Mouse (Mus musculus) cerebellum, postnatal 25 days (tissue): Measurements from ENCODE around the gene Mrrf.
A peak's percentile ranks its signal among the peaks of the same experiment; 100 is the strongest.

Source experiments
- DNase-seq, 2 experiments: peaks; one replicate each; pipeline ENCODE4 v3.0.0; 2021; ENCODE audit warnings: mixed read lengths in 2 of 2

Mrrf gene

DNA sequence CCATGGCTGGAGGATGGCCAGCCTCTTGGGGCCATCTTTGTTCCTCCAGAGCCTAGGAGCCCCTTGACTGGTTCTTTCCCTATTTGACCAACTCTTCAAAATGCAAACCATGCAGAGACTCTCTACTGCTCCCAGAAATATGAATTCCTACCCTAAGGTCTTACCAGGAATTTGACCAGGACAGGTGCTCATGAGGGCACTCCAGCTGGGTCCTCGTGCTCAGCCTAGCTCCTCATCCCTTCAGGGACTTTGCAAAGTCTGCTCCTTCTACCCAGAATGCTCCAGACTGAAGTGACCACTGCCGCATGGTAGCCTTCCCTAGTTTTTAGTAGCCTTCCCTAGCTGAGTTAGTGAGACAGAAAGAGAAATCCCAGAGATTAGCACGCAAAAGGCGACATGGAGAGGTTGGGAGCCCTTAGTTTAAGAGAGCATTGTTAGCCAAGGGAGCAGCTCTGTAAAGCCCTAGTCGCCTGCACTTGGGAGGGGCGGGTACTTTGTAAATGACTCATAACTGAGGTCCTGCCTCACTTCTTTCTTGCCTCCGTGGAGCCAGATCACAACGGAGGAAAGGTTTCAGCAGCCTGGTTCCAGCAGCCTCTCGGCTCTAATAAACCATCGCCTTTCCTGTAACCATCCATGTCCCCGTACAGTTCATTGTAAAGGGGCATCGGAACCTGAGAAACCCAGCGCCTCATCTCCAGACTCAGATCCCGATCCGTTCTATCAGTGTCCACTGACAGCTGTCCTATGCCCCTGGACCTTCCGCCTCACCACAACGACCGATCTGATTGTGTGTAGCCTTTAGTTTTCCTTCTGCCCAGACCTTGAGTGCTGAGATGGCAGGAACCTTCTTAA, 65.8 kb downstream of the Mrrf start:
- no peak for DNase-seq

GRCm38 (mm10) chr2:36202611-36202880, 66.4 kb downstream of the Mrrf start:
- no peak for DNase-seq

DNA sequence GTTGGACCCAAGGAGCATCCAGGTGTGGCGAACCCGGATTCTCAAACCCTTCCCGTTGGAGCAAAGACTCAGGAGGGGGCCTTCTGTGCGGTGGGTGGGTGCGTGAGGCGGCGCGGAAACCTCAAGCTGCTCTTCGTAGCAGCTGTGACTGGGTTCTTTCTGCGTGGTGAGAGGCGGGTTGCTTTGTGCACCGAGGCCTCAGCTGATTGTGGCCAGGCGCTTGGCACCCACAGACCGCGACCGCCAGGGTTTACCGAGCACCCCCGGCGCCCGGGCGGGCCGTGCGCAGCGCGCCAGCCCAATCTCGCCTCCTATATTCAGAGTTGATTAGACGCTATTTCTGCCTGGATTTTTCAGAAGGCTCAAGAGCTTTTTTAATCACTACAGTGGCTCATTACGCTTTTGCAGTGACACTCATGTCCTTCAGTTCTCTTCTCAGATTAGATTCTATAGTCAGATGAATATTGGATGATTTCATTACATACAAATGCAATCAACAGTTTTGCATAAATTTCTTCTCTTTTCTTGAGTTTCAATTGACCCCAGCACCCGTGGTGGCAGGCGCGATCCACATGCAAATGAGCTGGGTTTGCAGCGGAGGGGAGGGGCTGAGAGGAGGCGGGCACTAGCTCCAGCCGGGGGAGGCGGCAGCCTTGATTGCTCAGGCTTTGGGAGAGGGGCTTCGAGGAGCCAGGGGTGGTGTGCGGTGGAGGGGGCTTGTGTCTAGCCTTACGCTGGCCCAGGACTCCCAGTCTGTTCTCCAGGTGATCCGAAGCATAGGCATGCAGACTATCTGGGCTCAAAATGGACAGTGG, 67.0 kb downstream of the Mrrf start:
- peak; percentile 31 to 50 for DNase-seq

DNA sequence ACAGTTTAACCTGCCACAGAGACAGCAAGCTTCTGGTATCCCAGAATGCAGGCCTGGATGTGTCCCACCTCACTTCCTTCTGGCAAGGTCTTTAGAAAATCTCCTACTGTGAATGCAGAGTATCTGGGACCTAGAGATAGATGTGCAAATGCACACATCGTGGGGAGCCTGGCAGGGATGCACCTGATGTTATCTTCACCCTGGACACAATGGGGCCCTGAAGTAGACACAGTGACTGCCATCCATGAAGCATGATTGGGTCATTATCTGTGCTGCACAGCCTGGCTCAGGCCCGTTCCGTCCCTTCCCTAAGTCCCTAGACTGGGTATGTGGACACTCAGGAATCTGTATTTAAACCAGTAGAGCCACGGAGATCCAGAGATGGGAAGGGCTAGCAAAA, 68.4 kb downstream of the Mrrf start:
- DNase-seq = no peak

GRCm38 (mm10) chr2:36207071-36207470, 70.9 kb downstream of the Mrrf start:
- no peak for DNase-seq

DNA sequence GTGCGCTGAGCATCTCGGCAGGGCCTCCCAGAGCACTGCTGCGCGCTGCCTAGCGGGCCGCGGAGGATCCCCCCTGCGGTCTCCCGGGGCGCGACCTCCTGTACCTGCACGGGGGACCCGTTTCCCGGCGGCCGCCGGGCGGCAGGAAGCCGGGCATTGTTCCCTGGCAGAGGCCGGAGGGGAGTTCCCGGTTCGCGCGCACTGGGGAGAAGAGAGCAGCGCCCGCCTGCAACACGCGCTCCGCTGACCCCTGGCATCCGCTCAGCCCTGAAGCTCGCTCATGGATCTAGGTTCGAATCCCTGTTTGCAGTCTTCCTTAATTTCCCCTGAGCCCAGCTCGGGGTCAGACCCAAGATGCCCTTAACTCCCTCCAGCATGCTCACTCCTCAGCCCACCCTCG, 74.6 kb downstream of the Mrrf start:
- no peak for DNase-seq

- no peak for DNase-seq
Measured at GRCm38 (mm10) chr2:36211785-36212184, 75.6 kb downstream of the Mrrf start.

DNA sequence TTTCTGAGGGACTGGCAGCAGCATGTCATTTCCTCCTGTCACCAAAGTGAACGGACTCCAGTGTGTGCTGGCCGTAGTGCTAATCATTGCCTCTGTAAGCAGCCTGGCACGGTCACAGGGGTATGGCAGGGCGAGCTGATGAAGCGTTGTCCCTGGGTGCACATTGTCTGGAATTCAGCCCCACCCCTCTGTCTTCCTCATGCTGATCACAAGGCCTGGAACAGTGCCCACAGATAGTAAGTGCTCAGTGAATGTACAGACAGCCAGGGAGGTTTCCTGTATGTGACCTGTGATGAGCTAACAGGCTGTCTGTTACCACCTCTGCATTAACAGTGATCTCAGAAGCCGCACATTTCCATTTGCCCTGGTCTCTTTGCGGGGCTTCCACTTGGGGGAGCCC, 76.9 kb downstream of the Mrrf start:
- no peak for DNase-seq

GRCm38 (mm10) chr2:36214023-36214422, 77.8 kb downstream of the Mrrf start:
- peak; percentile 85 to 91 for DNase-seq

- no peak for DNase-seq
Measured at GRCm38 (mm10) chr2:36214425-36214824, 78.2 kb downstream of the Mrrf start.

- no peak for DNase-seq
Measured at GRCm38 (mm10) chr2:36215203-36215739, 79.1 kb downstream of the Mrrf start.

DNA sequence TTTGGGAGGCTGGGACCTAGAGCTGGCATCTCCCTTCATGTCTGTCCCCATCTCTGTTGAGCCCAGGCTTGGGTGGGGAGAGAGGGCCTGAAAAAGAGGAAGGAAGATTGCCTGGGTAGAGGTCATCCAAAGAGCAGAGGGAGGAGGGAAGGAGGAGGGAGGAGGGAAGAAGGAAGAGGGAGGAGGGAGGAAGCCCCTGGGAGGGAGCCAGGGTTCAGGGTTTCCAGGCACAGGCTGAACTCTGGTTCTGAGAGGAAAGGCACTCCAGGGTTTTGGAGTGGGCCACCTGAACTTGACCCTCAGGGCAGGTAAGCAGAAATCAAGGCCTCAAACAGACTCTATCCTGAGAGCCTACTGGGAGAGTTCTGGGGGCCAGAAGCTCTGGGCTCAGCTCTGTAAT, 80.4 kb downstream of the Mrrf start:
- DNase-seq = no peak

DNA sequence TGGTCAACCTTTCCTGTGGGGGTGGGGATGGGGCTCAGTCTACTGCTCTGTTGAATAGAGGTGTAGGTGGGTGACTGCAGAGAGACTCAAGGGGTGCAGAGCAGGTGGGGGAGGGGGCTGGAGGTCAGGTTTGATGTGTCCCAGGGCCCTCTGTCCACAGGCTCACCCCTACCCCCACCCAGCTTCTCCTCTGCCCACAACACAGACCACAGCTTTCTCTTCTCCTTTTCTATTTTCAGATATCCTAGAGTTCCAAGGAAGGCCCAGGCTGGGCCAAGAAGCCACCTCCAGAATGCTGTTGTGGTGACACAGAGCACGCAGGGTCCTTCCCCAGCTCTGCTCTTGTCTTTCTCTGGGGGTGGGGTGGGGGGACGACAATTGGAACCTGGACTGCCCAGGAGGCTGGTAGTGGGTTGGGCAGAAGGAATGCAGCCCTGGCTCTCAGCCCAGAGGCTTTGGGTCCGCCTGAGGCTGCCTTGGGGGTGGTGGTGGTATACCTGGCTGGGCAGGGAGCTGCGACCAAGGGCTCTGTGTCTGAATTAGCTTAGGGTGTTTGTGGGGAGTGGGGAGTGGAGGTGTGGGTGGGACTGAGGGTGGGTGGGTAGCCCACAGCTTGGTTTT, 80.9 kb downstream of the Mrrf start:
- DNase-seq = no peak

GRCm38 (mm10) chr2:36217692-36218233, 81.6 kb downstream of the Mrrf start:
- no peak for DNase-seq

GRCm38 (mm10) chr2:36220106-36220505, 83.9 kb downstream of the Mrrf start:
- DNase-seq = no peak

- no peak for DNase-seq
Measured at GRCm38 (mm10) chr2:36220891-36221290, 84.7 kb downstream of the Mrrf start.

- no peak for DNase-seq
Measured at GRCm38 (mm10) chr2:36222168-36222848, 86.1 kb downstream of the Mrrf start.

DNA sequence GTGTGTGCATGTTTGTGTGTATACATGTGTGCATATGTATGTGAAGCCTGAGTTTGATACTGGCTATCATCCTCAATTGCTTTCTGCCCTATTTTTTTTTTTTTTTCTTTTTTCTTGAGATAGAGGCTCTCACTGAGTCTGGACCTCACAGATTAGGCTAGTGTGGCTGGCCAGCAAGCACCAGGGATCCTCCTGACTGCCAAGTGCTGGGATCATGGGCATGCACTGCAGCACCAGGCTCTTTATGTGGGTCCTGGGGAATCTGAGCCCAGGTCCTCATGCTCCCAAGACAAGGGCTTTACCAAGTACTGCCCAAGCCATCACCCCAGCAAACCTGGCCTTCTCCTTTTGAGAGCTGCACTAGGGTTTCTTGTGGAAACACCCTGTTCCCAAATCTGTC, 87.2 kb downstream of the Mrrf start:
- peak; percentile 18 to 59 for DNase-seq

GRCm38 (mm10) chr2:36224153-36224552, 88.0 kb downstream of the Mrrf start:
- no peak for DNase-seq

DNA sequence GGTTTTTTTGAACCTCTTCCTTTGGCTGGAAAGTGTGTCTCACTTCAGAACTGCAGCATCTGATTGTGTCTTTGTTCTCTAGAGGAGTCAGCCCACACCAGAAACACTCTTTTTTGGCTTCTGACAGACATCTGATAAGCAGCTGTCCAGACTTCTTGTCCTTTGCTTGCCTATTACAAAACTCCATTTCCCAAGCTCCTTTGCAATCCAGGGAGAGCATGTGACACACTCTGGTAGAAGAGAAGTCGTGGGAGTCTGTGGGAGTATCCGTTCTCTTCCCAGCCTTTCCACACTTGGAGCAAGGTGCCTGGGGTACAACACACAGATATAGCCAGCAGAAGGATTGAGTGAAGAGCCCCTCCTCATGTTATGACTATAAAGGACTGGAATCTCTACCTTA, 88.4 kb downstream of the Mrrf start:
- no peak for DNase-seq

DNA sequence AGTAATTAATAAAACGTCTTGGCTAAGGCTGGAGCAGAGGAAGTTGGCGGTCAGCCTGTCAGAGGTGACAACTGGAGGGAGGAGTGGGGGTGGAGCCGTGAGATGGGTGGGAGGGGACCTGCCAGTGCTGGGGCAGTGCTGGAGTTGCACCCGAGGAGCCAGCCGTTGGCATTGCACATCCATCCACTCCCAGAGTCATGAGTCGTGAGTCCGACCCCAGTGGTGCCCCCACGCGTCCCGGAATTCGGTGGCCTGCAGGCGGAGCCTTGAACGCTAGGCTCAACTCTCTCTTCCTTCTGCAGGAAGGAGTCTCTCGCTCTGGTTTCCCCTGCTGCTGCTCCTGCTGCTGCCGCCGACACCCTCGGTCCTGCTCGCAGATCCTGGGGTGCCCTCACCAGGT, 94.2 kb downstream of the Mrrf start, which contains the start of gene Ptgs1:
Ptgs1 (plus strand) TSS at position 61 of the 400 bp plus-strand sequence.
- peak in 1 of 2 experiments; percentile 35 for DNase-seq

DNA sequence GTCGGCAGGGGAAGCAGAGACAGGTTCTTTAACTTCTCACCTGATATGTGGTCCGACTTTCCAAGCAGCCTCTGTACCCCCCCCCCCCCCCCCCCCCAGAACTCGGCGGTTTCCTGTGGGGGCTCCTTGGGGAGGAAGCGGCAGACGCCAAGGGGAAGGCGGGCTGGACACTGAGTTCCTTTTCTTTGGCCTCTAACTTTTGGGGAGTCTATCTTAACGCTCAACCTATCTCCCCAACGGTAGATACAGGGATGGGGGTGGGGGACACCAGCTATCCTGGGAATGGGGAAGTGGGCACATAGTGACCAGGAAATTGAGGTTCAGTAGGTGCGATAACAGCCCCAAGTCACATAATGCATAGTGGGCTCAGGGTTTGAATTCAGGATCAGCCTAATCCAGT, 94.8 kb downstream of the Mrrf start:
- no peak for DNase-seq
